18 mouse cellular contexts compared by ENCODE assay signal in genomic region chr4:153758781-153759180, GRCm38 (mm10).
DNase-seq lines count a peak whose midpoint lies in the region; ATAC-seq and TF ChIP-seq lines count a peak whose summit lies in the region.
"Had no signal": no experiment of that assay in that cellular context is flagged by ENCODE, and none has a peak within 500 bp of the region (broad histone marks: within the 10 kb centered on the region; RNA-seq: fewer than 3 reads in every experiment).

No protein-coding gene starts in this region.

- DNase-seq in hindbrain, postnatal 0 days (ENCODE audit: low spot score): peak; percentile 45
- DNase-seq in midbrain, postnatal 0 days (ENCODE audit: low spot score): peak; percentile 48
- DNase-seq in heart, postnatal 0 days (ENCODE audit: low spot score): peak; percentile 9
- peak; percentile 10 for DNase-seq in retina, embryonic 14.5 days (ENCODE audit: low spot score)
- no peak for DNase-seq in ovary, adult 18-20 months (ENCODE audit: low spot score)
- DNase-seq: adrenal gland, postnatal 10 days; lung, embryonic 14.5 days; thymus, postnatal 25 days had no signal

- no peaks in the 10 kb centered on the region for H3K4me1 ChIP-seq in hindbrain, postnatal 0 days (ENCODE audit: insufficient read depth, low read length)
- H3K4me1 ChIP-seq in hindbrain, embryonic 16.5 days (ENCODE audit: control insufficient read depth, insufficient read depth, low read depth, low read length): peaks cover 2% of the 10 kb centered on the region; the same call in 1 of the 2 replicates
- no peaks in the 10 kb centered on the region for H3K4me1 ChIP-seq in midbrain, postnatal 0 days (ENCODE audit: insufficient read depth, low read length)
- H3K4me1 ChIP-seq in midbrain, embryonic 16.5 days (ENCODE audit: control insufficient read depth, insufficient read depth, low read length): no peaks in the 10 kb centered on the region
- H3K4me1 ChIP-seq in heart, postnatal 0 days (ENCODE audit: control insufficient read depth, insufficient read depth): no peaks in the 10 kb centered on the region
- H3K4me1 ChIP-seq: forebrain, embryonic 13.5 days; hindbrain, embryonic 10.5 days; midbrain, embryonic 12.5 days had no signal

- H3K27me3 ChIP-seq in hindbrain, postnatal 0 days (ENCODE audit: insufficient read depth, low read length): no peaks in the 10 kb centered on the region
- H3K27me3 ChIP-seq in hindbrain, embryonic 16.5 days (replicated peaks; ENCODE audit: control insufficient read depth, insufficient read depth, low read length): no peaks in the 10 kb centered on the region
- no peaks in the 10 kb centered on the region for H3K27me3 ChIP-seq in midbrain, postnatal 0 days (ENCODE audit: insufficient read depth, low read length)
- no peaks in the 10 kb centered on the region for H3K27me3 ChIP-seq in midbrain, embryonic 16.5 days (ENCODE audit: control insufficient read depth, insufficient read depth, low read depth, low read length)
- H3K27me3 ChIP-seq in heart, postnatal 0 days (ENCODE audit: control insufficient read depth, insufficient read depth, low read length): no peaks in the 10 kb centered on the region
- H3K27me3 ChIP-seq: forebrain, embryonic 13.5 days had no signal

- WGBS in hindbrain, postnatal 0 days: 38% methylated on average over 8 of the region's 8 CpGs
- WGBS in hindbrain, embryonic 16.5 days: 53% methylated on average over 8 of the region's 8 CpGs
- 71% methylated on average over 8 of the region's 8 CpGs for WGBS in midbrain, postnatal 0 days
- 71% methylated on average over 8 of the region's 8 CpGs for WGBS in midbrain, embryonic 16.5 days
- 70% methylated on average over 8 of the region's 8 CpGs for WGBS in heart, postnatal 0 days

- no peak overlapping the region for H3K4me2 ChIP-seq in hindbrain, postnatal 0 days (ENCODE audit: low read depth, low read length)
- H3K4me2 ChIP-seq in hindbrain, embryonic 16.5 days (ENCODE audit: low read length): no peak overlapping the region
- H3K4me2 ChIP-seq in midbrain, postnatal 0 days (ENCODE audit: low read depth, low read length, poor library complexity, severe bottlenecking): no peak overlapping the region
- H3K4me2 ChIP-seq in midbrain, embryonic 16.5 days (ENCODE audit: low read length): no peak overlapping the region
- H3K4me2 ChIP-seq in heart, postnatal 0 days (ENCODE audit: low read depth, low read length): no peak overlapping the region
- H3K4me2 ChIP-seq: forebrain, embryonic 13.5 days; liver, embryonic 11.5 days; lung, embryonic 14.5 days; midbrain, embryonic 12.5 days had no signal

- no peaks in the 10 kb centered on the region for H3K36me3 ChIP-seq in hindbrain, postnatal 0 days (ENCODE audit: insufficient read depth, low read length)
- no peaks in the 10 kb centered on the region for H3K36me3 ChIP-seq in hindbrain, embryonic 16.5 days (ENCODE audit: control insufficient read depth, insufficient read depth, low read length)
- no peaks in the 10 kb centered on the region for H3K36me3 ChIP-seq in midbrain, postnatal 0 days (ENCODE audit: insufficient read depth, low read length)
- no peaks in the 10 kb centered on the region for H3K36me3 ChIP-seq in midbrain, embryonic 16.5 days (ENCODE audit: control insufficient read depth, insufficient read depth, low read length)
- H3K36me3 ChIP-seq in heart, postnatal 0 days (replicated peaks; ENCODE audit: control insufficient read depth, insufficient read depth, low read length): no peaks in the 10 kb centered on the region
- H3K36me3 ChIP-seq: hindbrain, embryonic 10.5 days; midbrain, embryonic 12.5 days had no signal

- H3K9me3 ChIP-seq in hindbrain, postnatal 0 days (ENCODE audit: low read length): no peaks in the 10 kb centered on the region
- H3K9me3 ChIP-seq in hindbrain, embryonic 16.5 days (ENCODE audit: control insufficient read depth, low read length): peaks cover 2% of the 10 kb centered on the region; the same call in 1 of the 2 replicates
- peaks cover 3% of the 10 kb centered on the region; the same call in 1 of the 2 replicates for H3K9me3 ChIP-seq in midbrain, postnatal 0 days (ENCODE audit: low read length)
- no peaks in the 10 kb centered on the region for H3K9me3 ChIP-seq in midbrain, embryonic 16.5 days (replicated peaks; ENCODE audit: control insufficient read depth, low read length, poor library complexity, severe bottlenecking)
- H3K9me3 ChIP-seq in heart, postnatal 0 days (replicated peaks; ENCODE audit: control insufficient read depth, low read length): no peaks in the 10 kb centered on the region
- H3K9me3 ChIP-seq: midbrain, embryonic 12.5 days had no signal

- ATAC-seq in hindbrain, postnatal 0 days: 0 out of 2 replicates have a peak, but pooled peaks have one; percentile 18
- no peak for ATAC-seq in hindbrain, embryonic 16.5 days
- no peak for ATAC-seq in midbrain, postnatal 0 days (ENCODE audit: low FRiP score)
- ATAC-seq in midbrain, embryonic 16.5 days: no peak
- no peak for ATAC-seq in heart, postnatal 0 days (ENCODE audit: insufficient read depth, low read depth)
- ATAC-seq: CD4-positive, CD25-positive, alpha-beta regulatory T cell, adult 4 months; forebrain, embryonic 13.5 days; intestine, postnatal 0 days had no signal

- TF ChIP-seq CTCF in hindbrain, postnatal 0 days (IDR thresholded peaks at IDR 0.05; ENCODE audit: low read depth): no peak
- no peak for TF ChIP-seq CTCF in midbrain, postnatal 0 days (IDR thresholded peaks at IDR 0.05)
- no peak for TF ChIP-seq CTCF in heart, postnatal 0 days (IDR thresholded peaks at IDR 0.05; ENCODE audit: low read depth)

- TF ChIP-seq EP300 in heart, postnatal 0 days (IDR thresholded peaks at IDR 0.05; ENCODE audit: low read depth): no peak

- no peak overlapping the region for H3K27ac ChIP-seq in hindbrain, postnatal 0 days
- no peak overlapping the region for H3K27ac ChIP-seq in hindbrain, embryonic 16.5 days (ENCODE audit: low read depth, low read length)
- H3K27ac ChIP-seq in midbrain, postnatal 0 days (ENCODE audit: low read depth, low read length): no peak overlapping the region
- no peak overlapping the region for H3K27ac ChIP-seq in midbrain, embryonic 16.5 days (ENCODE audit: low read length)
- no peak overlapping the region for H3K27ac ChIP-seq in heart, postnatal 0 days (ENCODE audit: low read depth)
- H3K27ac ChIP-seq: forebrain, embryonic 13.5 days; hindbrain, embryonic 10.5 days; macrophage; midbrain, embryonic 12.5 days; stomach, postnatal 0 days had no signal

- H3K9ac ChIP-seq in hindbrain, postnatal 0 days (replicated peaks; ENCODE audit: low read length): no peak overlapping the region
- H3K9ac ChIP-seq in hindbrain, embryonic 16.5 days (ENCODE audit: low read depth, low read length): no peak overlapping the region
- H3K9ac ChIP-seq in midbrain, postnatal 0 days (replicated peaks; ENCODE audit: low read length, poor library complexity, severe bottlenecking): no peak overlapping the region
- H3K9ac ChIP-seq in midbrain, embryonic 16.5 days (ENCODE audit: low read depth, low read length): no peak overlapping the region
- no peak overlapping the region for H3K9ac ChIP-seq in heart, postnatal 0 days (replicated peaks; ENCODE audit: low read depth, low read length)
- H3K9ac ChIP-seq: forebrain, embryonic 13.5 days; lung, embryonic 14.5 days; midbrain, embryonic 12.5 days had no signal

- H3K4me3 ChIP-seq in hindbrain, postnatal 0 days (ENCODE audit: low read length): no peak overlapping the region
- H3K4me3 ChIP-seq in hindbrain, embryonic 16.5 days (ENCODE audit: low read length): no peak overlapping the region
- H3K4me3 ChIP-seq in midbrain, postnatal 0 days (ENCODE audit: low read depth, low read length): no peak overlapping the region
- no peak overlapping the region for H3K4me3 ChIP-seq in midbrain, embryonic 16.5 days (ENCODE audit: low read depth, low read length)
- H3K4me3 ChIP-seq in heart, postnatal 0 days (ENCODE audit: low read depth, low read length): no peak overlapping the region
- H3K4me3 ChIP-seq: forebrain, embryonic 13.5 days; hindbrain, embryonic 10.5 days; midbrain, embryonic 12.5 days had no signal
